Mouse (Mus musculus) neural tube, embryonic 10.5 days (tissue): Measurements from ENCODE around the gene Shf.

Experiments
- DNase-seq: peaks from one replicate; pipeline ENCODE4 v3.0.0-alpha.2; 2017; ENCODE audit warnings: low spot score; ENCODE audit errors: extremely low spot score

The Shf gene

GRCm38 (mm10) chr2:122368081-122368971, 636 bp downstream of the Shf start:
- peak; percentile 64 for DNase-seq

DNA sequence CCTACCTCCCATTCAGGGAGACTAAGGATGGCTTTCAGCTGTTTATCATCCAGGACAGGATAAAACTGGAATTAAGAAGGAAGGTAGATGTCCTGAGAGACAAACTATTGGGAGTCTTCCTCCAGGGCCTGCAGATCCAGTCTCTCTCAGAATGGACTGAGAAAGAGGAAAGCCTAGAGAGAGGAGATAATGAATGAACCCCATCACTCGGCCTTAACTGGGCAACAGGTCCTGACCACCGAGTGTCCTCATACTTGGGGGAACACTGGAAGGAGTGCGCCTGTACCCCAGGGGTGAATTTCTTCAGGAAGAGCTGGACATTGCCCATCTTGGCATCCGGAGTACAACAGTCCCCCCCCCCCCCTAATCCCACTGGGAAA, 1.3 kb downstream of the Shf start:
- DNase-seq = no peak

DNA sequence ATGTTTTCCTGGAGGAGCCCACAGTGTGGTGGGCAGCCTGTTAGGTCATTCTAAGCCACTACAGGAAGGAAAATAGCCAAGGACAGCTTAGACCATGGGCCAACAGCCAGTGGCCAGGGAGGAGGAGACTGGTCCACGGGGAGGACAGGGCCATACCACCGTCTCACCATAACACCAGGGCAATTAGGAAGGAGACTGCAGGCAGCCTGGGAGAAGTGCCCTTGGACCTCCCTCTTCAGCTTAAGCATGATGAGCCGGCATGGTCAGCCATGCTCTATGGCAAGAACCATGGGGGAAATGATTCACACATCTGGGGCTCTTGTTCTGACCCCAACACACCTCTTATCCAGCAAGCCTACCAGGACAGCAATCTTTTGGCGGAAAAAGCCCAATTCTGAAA, 1.8 kb downstream of the Shf start:
- no peak for DNase-seq

- DNase-seq = no peak
These were observed 2.3 kb downstream of the Shf start for GRCm38 (mm10) chr2:122366706-122367105.

GRCm38 (mm10) chr2:122366039-122366438, 2.9 kb downstream of the Shf start:
- no peak for DNase-seq

- DNase-seq = no peak
These were observed 3.6 kb downstream of the Shf start for GRCm38 (mm10) chr2:122365244-122365866.

GRCm38 (mm10) chr2:122364352-122364944, 4.5 kb downstream of the Shf start:
- DNase-seq = no peak

DNA sequence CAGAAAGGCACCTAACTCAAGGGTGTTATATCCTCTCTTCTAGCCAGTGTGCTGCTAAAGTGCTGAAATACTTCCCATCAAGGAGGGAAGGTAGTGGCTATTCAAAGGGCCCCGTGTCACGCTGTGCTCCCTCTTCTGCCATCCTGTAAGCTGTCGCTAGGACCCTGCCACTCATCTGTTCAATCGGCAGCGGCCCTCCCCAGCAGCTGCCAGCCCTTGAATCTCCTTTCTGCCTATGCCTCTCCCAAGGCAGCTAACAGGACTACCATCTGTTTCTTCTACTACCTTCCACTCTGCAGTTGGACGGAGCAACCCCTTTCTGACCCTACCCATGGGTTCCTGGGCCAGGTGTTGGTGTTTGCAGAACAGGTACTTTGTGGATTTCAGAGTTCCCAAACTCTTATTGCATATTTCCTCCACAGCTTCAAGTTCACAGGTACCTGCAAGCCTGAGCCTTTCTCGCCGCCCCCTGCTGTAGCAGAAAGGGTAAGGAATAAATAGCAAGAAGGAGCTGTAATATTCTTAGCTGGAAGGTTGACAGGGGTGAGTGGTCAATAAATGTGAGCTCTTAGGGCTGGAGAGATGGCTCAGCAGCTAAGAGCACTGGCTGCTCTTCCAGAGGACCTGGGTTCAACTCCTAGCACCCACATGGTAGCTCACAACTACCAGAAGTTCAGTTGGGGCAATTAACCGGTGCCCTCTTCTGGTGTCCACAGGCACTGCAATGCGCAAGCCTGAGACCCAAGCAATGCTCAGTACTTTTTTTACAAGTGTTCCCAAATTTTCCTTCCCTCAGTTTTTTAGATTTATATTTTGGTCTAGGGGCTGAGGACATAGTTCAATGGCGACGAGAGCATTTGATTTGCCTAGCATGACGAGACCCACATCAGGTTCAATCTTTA, 6.1 kb downstream of the Shf start:
- DNase-seq = no peak

- DNase-seq = no peak
These were observed 6.9 kb downstream of the Shf start for GRCm38 (mm10) chr2:122361868-122362621.

DNA sequence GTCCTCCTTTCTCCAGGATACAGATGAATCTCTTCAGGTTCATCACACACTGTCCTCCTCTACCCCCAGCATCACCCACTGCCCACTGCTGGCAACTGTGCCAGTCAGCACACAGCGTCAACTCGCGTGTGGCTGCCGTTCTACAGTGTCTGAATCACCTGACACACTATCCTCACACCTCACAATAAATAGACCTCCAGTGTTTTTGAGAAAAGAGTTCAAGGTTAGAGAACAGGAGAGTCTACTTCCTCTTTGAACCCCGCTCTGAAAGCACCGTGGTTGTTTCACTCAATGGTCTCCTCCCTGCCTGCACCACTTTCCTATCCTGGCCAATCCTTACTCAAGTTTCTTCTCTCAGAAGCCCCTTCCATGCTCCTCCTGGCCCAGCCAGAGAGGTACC, 7.8 kb downstream of the Shf start:
- DNase-seq = no peak

GRCm38 (mm10) chr2:122360310-122360709, 8.7 kb downstream of the Shf start:
- no peak for DNase-seq

DNA sequence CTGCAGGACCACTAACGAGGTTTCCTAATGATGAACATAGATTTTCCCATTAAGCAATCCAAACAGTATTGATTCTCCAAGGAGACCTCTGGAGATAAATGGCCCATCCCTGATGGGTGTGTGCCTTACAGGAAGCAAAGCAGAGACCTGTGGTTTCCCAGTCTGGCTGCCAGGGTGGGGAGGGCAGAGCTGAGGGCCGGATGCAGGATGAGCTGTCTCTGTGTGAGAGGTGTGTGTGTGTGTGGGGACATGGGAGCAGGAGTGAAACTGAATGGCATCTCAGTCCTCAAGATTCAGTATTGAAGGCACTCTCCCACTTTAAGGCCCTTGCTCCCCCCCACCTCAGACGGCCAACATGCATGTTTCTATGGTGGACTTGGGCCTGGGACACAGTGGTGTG, 12.8 kb downstream of the Shf start:
- no peak for DNase-seq

- no peak for DNase-seq
These were observed 13.6 kb downstream of the Shf start for GRCm38 (mm10) chr2:122355389-122355788.

DNA sequence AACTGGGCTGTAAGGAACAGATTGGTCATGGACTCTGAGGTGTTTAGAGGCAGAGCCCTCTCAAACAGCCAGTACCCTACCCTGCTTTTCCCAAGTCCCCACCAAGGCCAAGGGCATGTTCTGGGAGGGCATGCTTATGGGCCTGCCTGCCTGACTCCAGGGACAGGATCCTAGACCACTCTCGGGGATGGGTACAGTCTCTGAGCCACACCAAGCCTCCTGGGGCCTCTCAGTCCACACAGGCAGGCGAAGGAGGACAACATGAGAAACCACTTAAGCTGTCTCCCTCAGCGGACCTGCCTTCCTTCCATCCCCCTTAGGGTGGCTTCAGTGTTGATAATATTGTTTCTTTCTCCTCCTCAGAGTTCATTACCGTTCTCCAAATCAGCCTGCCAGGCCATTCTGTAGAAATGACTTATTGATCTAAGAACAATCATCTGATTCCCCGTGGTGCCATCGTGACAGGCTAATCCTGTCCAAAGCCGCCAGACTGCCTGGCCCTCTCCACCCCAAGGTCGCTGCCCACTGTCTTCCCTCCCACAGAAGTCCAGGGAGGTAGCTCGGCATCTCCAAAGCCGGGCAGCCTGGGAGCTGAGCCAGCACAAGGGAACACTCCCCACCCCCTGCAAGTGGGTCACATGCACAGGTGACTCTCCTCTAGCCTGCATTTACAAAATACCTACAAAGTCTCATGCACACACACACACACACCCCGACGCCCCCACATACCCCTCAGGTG, 14.6 kb downstream of the Shf start:
- no peak for DNase-seq

DNA sequence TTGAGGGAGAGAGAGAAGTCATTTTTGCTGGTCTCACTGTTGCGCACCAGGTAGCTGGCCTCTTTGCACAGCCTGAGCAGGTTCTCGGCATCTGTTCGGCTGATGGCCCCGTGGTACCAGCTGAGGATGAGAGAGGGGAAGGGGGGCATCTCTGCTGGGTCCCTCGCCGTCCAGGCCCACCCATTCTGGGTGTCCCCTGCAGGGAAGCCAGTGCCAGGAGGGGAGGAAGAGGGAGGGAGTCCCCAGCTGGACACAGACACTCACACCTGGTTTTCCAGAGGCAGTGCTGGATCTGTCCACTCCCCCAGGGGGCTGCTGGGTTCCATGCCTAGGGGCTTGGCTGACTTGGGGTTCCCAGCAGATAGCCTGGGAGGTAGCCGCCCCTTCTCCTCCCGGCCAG, 15.2 kb downstream of the Shf start:
- DNase-seq = no peak

DNA sequence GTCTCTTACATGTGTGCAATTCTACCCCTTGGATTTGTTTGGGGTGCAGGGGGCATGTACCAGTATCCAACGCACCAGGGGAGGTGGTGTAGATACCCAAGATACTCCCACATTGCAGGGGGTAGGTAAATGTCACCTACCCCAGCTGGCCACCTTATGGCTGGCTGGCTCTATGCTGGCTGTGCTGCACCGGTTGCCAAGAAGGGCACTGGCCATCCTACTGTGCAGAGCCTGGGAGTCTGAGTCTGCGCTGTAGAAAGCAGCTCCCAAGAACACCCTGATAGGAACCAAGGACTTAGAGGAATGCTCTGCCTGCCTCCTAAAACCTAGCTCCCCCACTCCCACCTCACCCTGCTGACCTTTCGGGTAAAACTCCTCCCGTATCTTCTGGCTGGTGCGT, 16.0 kb downstream of the Shf start:
- DNase-seq = no peak

GRCm38 (mm10) chr2:122351931-122352329, 17.0 kb downstream of the Shf start:
- no peak for DNase-seq

DNA sequence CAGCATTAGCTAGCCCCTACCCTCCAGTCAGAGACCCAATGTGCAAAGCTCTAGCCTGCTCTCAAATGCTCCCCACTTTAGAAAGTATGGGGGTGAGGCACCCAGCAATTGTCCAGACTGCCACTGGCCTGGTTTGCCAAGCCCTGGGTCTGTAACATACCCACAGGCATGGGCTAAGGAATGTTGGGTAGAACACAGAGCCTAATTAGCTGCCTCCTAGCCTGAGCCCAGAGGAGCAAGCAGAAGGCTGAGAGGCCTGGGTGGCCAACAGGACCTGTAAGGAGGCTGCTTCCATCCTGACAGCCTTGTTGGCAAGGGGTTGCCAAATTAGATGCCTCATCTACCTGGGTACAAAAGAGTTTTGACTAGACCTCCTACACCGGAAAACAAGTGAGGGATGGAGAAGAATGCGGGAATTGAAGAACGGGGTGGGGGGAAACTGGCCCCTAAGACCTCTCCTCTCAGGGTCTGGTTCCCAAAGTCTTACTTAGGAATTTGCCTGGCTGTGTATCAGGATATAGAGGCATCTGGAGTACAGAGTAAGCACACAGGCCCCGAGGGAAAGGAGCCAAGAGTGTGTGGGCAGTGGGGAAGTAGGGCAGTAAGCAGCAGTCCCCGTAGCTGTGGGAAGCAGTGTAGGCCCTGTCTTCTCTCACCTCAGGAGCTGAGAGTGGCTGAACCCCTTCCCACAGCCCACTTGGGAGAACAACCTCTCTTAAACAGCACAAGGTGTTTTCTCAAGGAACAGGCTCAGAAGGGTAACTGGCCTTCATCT, 17.6 kb downstream of the Shf start:
- no peak for DNase-seq

- no peak for DNase-seq
These were observed 19.7 kb downstream of the Shf start for GRCm38 (mm10) chr2:122349136-122349785.
